ENCODE assay signal across 25 mouse cellular contexts in the genomic region with DNA sequence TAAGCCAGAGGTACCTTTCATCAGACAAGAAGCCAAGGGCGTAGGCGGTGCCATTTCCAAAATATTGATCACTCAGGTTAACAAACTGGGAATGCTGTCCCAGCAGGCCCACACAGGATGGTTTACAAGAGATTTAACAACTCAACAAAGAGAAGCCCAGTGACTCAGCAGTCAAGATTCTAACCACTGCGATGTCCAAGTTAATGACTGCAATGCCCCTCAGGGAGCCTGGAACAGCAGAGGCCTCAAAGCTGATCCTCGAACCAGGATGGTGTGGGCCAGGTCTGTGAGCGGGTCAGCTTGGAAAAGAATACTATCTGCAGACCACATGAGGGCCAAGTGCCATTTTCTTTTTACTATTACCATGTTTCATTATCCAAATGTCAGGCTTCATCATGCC.
"Had no signal": no experiment of that assay in that cellular context is flagged by ENCODE, and none has a peak within 500 bp of the region (broad histone marks: within the 10 kb centered on the region; RNA-seq: fewer than 3 reads in every experiment).

No protein-coding gene starts in this region.

- H3K36me3 ChIP-seq: heart, embryonic 10.5 days; heart, embryonic 12.5 days; hindbrain, embryonic 10.5 days; hindbrain, embryonic 12.5 days; hindbrain, embryonic 15.5 days; limb, embryonic 10.5 days; limb, embryonic 12.5 days had no signal

- H3K4me1 ChIP-seq: hindbrain, embryonic 12.5 days; hindbrain, embryonic 15.5 days; liver, embryonic 15.5 days had no signal

- H3K9ac ChIP-seq: heart, embryonic 12.5 days; hindbrain, embryonic 12.5 days; hindbrain, embryonic 15.5 days; limb, embryonic 12.5 days; liver, embryonic 13.5 days; liver, embryonic 15.5 days; liver, postnatal 0 days had no signal

- DNase-seq: gastrocnemius, adult 2 months; gastrocnemius, postnatal 10 days; gastrocnemius, postnatal 25 days; heart, adult 2 months; heart, postnatal 10 days; heart, postnatal 4 days; kidney, adult 11 months; kidney, adult 2 months; kidney, postnatal 10 days; kidney, postnatal 25 days; kidney, postnatal 4 days; liver; liver, embryonic 13.5 days; liver, postnatal 0 days had no signal

- H3K4me3 ChIP-seq: gastrocnemius, adult 2 months; heart, adult 2 months; heart, embryonic 10.5 days; heart, embryonic 12.5 days; hindbrain, embryonic 10.5 days; hindbrain, embryonic 12.5 days; hindbrain, embryonic 15.5 days; layer of hippocampus, adult 2 months; left cerebral cortex, adult 2 months; limb, embryonic 10.5 days; limb, embryonic 12.5 days; liver, embryonic 13.5 days; liver, embryonic 15.5 days had no signal

- H3K9me3 ChIP-seq: heart, embryonic 10.5 days; heart, embryonic 12.5 days; hindbrain, embryonic 10.5 days; hindbrain, embryonic 12.5 days; hindbrain, embryonic 15.5 days; limb, embryonic 10.5 days; limb, embryonic 12.5 days; liver, embryonic 13.5 days; liver, embryonic 15.5 days had no signal

- H3K4me2 ChIP-seq: heart, embryonic 12.5 days; hindbrain, embryonic 12.5 days; hindbrain, embryonic 15.5 days; limb, embryonic 12.5 days; liver, embryonic 11.5 days; liver, embryonic 13.5 days; liver, embryonic 15.5 days had no signal

- H3K27ac ChIP-seq: gastrocnemius, adult 2 months; heart, adult 2 months; heart, embryonic 10.5 days; hindbrain, embryonic 10.5 days; hindbrain, embryonic 12.5 days; hindbrain, embryonic 15.5 days; layer of hippocampus, adult 2 months; left cerebral cortex, adult 2 months; limb, embryonic 10.5 days; limb, embryonic 12.5 days; liver, embryonic 13.5 days; liver, embryonic 15.5 days had no signal

- H3K27me3 ChIP-seq: heart, embryonic 12.5 days; hindbrain, embryonic 12.5 days; hindbrain, embryonic 15.5 days; limb, embryonic 12.5 days; liver, embryonic 13.5 days; liver, embryonic 15.5 days had no signal
